Mouse (Mus musculus) heart, adult 10 weeks (tissue): ENCODE data around the gene B4galnt3. TPM values are rescaled to one million over a fixed set of nuclear protein-coding genes. Genes with fewer than 3 reads are reported as not detected.

Source experiments
- polyA plus RNA-seq: library from polyadenylated mRNA; stranded (reverse); fragments of 350-450 nt; fragmentation: Illumina TruSeq; extraction: RNeasy Lipid Tissue Mini Kit (QIAGEN cat#74804); gene quantifications from one replicate; pipeline ENCODE4 v1.2.3, GENCODE M21; 2014; ENCODE audit warnings: low read depth, low replicate concordance

The B4galnt3 gene
- polyA plus RNA-seq: 0.18 TPM

GRCm38 (mm10) chr6:120294056-120294784 lies at the start of gene B4galnt3, which contains the start of gene D330020A13Rik:
B4galnt3 (minus strand) TSS chr6:120294559.
D330020A13Rik (plus strand) TSS chr6:120294364.

Other genes starting within 250 kb of the B4galnt3 start
- not detected for gene Ninj2, start 201.2 kb downstream of the B4galnt3 start, polyA plus RNA-seq
- gene D330020A13Rik, start 195 bp downstream of the B4galnt3 start, polyA plus RNA-seq: not detected
- 15.8 TPM for gene Kdm5a, start 69.6 kb upstream of the B4galnt3 start, polyA plus RNA-seq
- gene Ccdc77, start 69.8 kb upstream of the B4galnt3 start, polyA plus RNA-seq: 8.7 TPM
- 3.0 TPM for gene Il17ra, start 168.7 kb upstream of the B4galnt3 start, polyA plus RNA-seq
- gene Tmem121b, start 199.2 kb upstream of the B4galnt3 start, polyA plus RNA-seq: not detected
- gene Hdhd5, start 236.8 kb upstream of the B4galnt3 start, polyA plus RNA-seq: 30.8 TPM